Mouse (Mus musculus): ENCODE data around the gene Vkorc1l1. TPM values are rescaled to one million over a fixed set of nuclear protein-coding genes. Genes with fewer than 3 reads are reported as not detected.
A peak's percentile ranks its signal among the peaks of the same experiment; 100 is the strongest.
"Not testable (repeated sequence)": the region's sequence is repeated elsewhere in the genome, so short reads cannot be mapped to it uniquely, and the experiment has no call there.

The Vkorc1l1 gene
- total RNA-seq, 1 experiment = 48.1 TPM

- Histone ChIP-seq H3K36me3 (ENCODE audit: control insufficient read depth, insufficient read depth, low read length, poor library complexity, severe bottlenecking) (no peaks in the 10 kb centered on the region; the same call in 1 of the 2 replicates), H3K4me1 (ENCODE audit: control insufficient read depth in 2 of 2, insufficient read depth in 2 of 2, low read length in 2 of 2, poor library complexity in 1 of 2) (0 out of 4 replicates have a peak, but pooled peaks cover 2 to 4% of the 10 kb centered on the region in 2 experiments), H3K9ac (ENCODE audit: insufficient read depth, low read depth, low read length, poor library complexity, severe bottlenecking) (peak within 1 kb of the TSS; percentile 73), H3K9me3 (ENCODE audit: control insufficient read depth, insufficient read depth, low read depth, low read length) (no peaks in the 10 kb centered on the region), H3K4me3 (ENCODE audit: insufficient read depth in 1 of 2, low read depth in 1 of 2, low read length in 2 of 2, poor library complexity in 1 of 2, severe bottlenecking in 1 of 2) (peak within 1 kb of the TSS; percentile 82 to 93), H3K27ac (ENCODE audit: insufficient read depth, low read depth, low read length, poor library complexity, severe bottlenecking) (peak within 1 kb of the TSS; percentile 38)
- peak; percentile 76 for DNase-seq (ENCODE audit: low read depth, low spot score)
- in situ Hi-C loops (cut with MboI; ENCODE audit: low sequenced_read_pairs in 2 of 2, unreplicated experiment in 2 of 2) = no loop called here
- TF ChIP-seq MAFK (IDR thresholded peaks at IDR 0.05; ENCODE audit: insufficient read depth, low read depth, low read length) (no peak), CHD2 (IDR thresholded peaks at IDR 0.05; ENCODE audit: low read depth, low read length) (no peak), ZC3H11A (IDR thresholded peaks at IDR 0.05; ENCODE audit: borderline replicate concordance, low read depth, low read length) (no peak), HCFC1 (IDR thresholded peaks at IDR 0.05; ENCODE audit: borderline replicate concordance, insufficient read depth, low read length) (no peak)
Measured at GRCm38 (mm10) chr5:129908242-129908965, 33.4 kb upstream of the Vkorc1l1 start, which contains the start of gene Nupr1l. TSS of gene Nupr1l (plus strand) at chr5:129908540.

DNA sequence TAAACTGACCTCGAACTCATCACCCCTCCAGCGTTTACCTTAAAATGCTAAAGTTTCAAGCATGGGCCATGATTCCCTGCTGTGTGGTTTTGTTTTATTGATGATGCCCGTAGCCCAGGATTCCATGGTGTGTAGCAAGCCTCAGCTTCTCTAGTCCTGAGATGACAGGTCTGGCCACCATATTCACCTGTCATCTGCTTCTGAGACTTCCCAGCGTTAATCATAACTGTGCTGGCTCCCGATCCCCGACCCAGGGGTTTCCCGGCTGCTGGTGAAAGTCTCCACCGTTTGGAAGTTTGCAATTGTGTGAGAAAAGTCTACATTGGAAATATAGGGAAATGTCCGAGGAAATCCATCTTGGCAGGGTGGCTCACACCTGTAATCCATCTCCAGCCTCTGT lies 32.6 kb upstream of the Vkorc1l1 start:
- H3K36me3 ChIP-seq (ENCODE audit: control insufficient read depth, insufficient read depth, low read length, poor library complexity, severe bottlenecking) = no peaks in the 10 kb centered on the region
- peak overlapping the region; percentile 82 to 93 for H3K4me3 ChIP-seq (ENCODE audit: insufficient read depth in 1 of 2, low read depth in 1 of 2, low read length in 2 of 2, poor library complexity in 1 of 2, severe bottlenecking in 1 of 2)
- 0 out of 4 replicates have a peak, but pooled peaks cover 2 to 4% of the 10 kb centered on the region in 2 experiments for H3K4me1 ChIP-seq (ENCODE audit: control insufficient read depth in 2 of 2, insufficient read depth in 2 of 2, low read length in 2 of 2, poor library complexity in 1 of 2)
- in situ Hi-C loops (cut with MboI; ENCODE audit: low sequenced_read_pairs in 2 of 2, unreplicated experiment in 2 of 2) = no loop called here
- no peaks in the 10 kb centered on the region for H3K9me3 ChIP-seq (ENCODE audit: control insufficient read depth, insufficient read depth, low read depth, low read length)
- TF ChIP-seq ZNF384 (IDR thresholded peaks at IDR 0.05; ENCODE audit: low read depth, low read length) (no peak), MAFK (IDR thresholded peaks at IDR 0.05; ENCODE audit: insufficient read depth, low read depth, low read length) (no peak), ZC3H11A (IDR thresholded peaks at IDR 0.05; ENCODE audit: borderline replicate concordance, low read depth, low read length) (no peak), CHD2 (IDR thresholded peaks at IDR 0.05; ENCODE audit: low read depth, low read length) (no peak), HCFC1 (IDR thresholded peaks at IDR 0.05; ENCODE audit: borderline replicate concordance, insufficient read depth, low read length) (no peak)
- no peak overlapping the region; the same call in 1 of the 2 replicates for H3K27ac ChIP-seq (ENCODE audit: insufficient read depth, low read depth, low read length, poor library complexity, severe bottlenecking)
- DNase-seq (ENCODE audit: low read depth, low spot score) = no peak
- peak overlapping the region; percentile 73; the same call in 1 of the 2 replicates for H3K9ac ChIP-seq (ENCODE audit: insufficient read depth, low read depth, low read length, poor library complexity, severe bottlenecking)

DNA sequence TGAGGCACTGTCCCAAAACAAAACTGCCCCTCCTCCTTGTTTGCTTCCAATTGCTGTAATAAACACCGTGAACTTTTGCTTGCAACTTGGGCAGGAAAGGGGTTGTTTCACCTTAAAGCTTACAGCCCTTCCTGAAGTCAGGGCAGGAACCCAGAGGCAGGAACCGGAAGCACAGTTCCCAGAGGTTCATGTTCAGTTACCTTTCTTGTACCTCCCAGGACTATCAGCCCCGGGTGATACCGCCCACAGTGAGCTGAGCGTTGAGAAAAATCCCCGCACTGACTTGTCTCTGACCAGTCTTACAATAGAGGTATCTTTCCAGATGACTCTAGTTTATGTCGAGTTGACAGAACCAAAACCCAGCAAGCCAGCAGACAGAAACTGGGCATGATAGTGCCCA lies 32.2 kb upstream of the Vkorc1l1 start:
- peak; percentile 26 for DNase-seq (ENCODE audit: low read depth, low spot score)
- H3K9ac ChIP-seq (ENCODE audit: insufficient read depth, low read depth, low read length, poor library complexity, severe bottlenecking) = no peak overlapping the region; the same call in 1 of the 2 replicates
- no peaks in the 10 kb centered on the region for H3K36me3 ChIP-seq (ENCODE audit: control insufficient read depth, insufficient read depth, low read length, poor library complexity, severe bottlenecking)
- peak overlapping the region; percentile 82 to 93; a peak in 2 of 4 replicates for H3K4me3 ChIP-seq (ENCODE audit: insufficient read depth in 1 of 2, low read depth in 1 of 2, low read length in 2 of 2, poor library complexity in 1 of 2, severe bottlenecking in 1 of 2)
- TF ChIP-seq HCFC1 (IDR thresholded peaks at IDR 0.05; ENCODE audit: borderline replicate concordance, insufficient read depth, low read length) (no peak), MAFK (IDR thresholded peaks at IDR 0.05; ENCODE audit: insufficient read depth, low read depth, low read length) (no peak), ZNF384 (IDR thresholded peaks at IDR 0.05; ENCODE audit: low read depth, low read length) (no peak), ZC3H11A (IDR thresholded peaks at IDR 0.05; ENCODE audit: borderline replicate concordance, low read depth, low read length) (no peak), CHD2 (IDR thresholded peaks at IDR 0.05; ENCODE audit: low read depth, low read length) (no peak)
- H3K9me3 ChIP-seq (ENCODE audit: control insufficient read depth, insufficient read depth, low read depth, low read length) = no peaks in the 10 kb centered on the region
- in situ Hi-C loops (cut with MboI; ENCODE audit: low sequenced_read_pairs in 2 of 2, unreplicated experiment in 2 of 2) = no loop called here
- H3K4me1 ChIP-seq (ENCODE audit: control insufficient read depth in 2 of 2, insufficient read depth in 2 of 2, low read length in 2 of 2, poor library complexity in 1 of 2) = peaks cover 4% of the 10 kb centered on the region in 2 experiments; a peak in 1 of 4 replicates
- H3K27ac ChIP-seq (ENCODE audit: insufficient read depth, low read depth, low read length, poor library complexity, severe bottlenecking) = no peak overlapping the region; the same call in 1 of the 2 replicates

GRCm38 (mm10) chr5:129914024-129914423 lies 27.7 kb upstream of the Vkorc1l1 start:
- H3K27ac ChIP-seq (ENCODE audit: insufficient read depth, low read depth, low read length, poor library complexity, severe bottlenecking) = no peak overlapping the region; the same call in 1 of the 2 replicates
- H3K9me3 ChIP-seq (ENCODE audit: control insufficient read depth, insufficient read depth, low read depth, low read length) = no peaks in the 10 kb centered on the region
- H3K9ac ChIP-seq (ENCODE audit: insufficient read depth, low read depth, low read length, poor library complexity, severe bottlenecking) = peak overlapping the region; percentile 51; the same call in 1 of the 2 replicates
- H3K4me1 ChIP-seq (ENCODE audit: control insufficient read depth in 2 of 2, insufficient read depth in 2 of 2, low read length in 2 of 2, poor library complexity in 1 of 2) = peaks cover 4 to 8% of the 10 kb centered on the region in 2 experiments; a peak in 3 of 4 replicates
- H3K4me3 ChIP-seq (ENCODE audit: insufficient read depth in 1 of 2, low read depth in 1 of 2, low read length in 2 of 2, poor library complexity in 1 of 2, severe bottlenecking in 1 of 2) = no peak overlapping the region
- H3K36me3 ChIP-seq (ENCODE audit: control insufficient read depth, insufficient read depth, low read length, poor library complexity, severe bottlenecking) = no peaks in the 10 kb centered on the region
- TF ChIP-seq ZC3H11A (IDR thresholded peaks at IDR 0.05; ENCODE audit: borderline replicate concordance, low read depth, low read length) (0 out of 2 replicates have a peak, but pooled peaks have one; percentile 34), MAFK (IDR thresholded peaks at IDR 0.05; ENCODE audit: insufficient read depth, low read depth, low read length) (no peak)
- DNase-seq (ENCODE audit: low read depth, low spot score) = no peak
- in situ Hi-C loops (cut with MboI; ENCODE audit: low sequenced_read_pairs in 2 of 2, unreplicated experiment in 2 of 2) = no loop called here

DNA sequence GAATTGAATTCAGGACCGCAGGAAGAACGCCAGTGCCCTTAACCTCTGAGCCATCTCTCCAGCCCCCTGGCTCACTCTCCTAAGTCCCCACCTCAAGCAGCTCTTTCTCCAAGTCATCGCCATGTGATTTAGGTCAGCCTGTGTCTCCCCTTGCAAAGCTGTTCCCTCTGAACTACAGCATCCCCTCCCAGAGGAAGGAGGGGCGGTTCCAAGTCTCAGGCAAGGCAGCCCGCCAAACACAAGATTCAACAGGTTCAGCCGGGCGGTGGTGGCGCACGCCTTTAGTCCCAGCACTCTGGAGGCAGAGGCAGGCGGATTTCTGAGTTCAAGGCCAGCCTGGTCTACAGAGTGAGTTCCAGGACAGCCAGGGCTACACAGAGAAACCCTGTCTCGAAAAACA lies 26.3 kb upstream of the Vkorc1l1 start:
- H3K36me3 ChIP-seq (ENCODE audit: control insufficient read depth, insufficient read depth, low read length, poor library complexity, severe bottlenecking); DNase-seq (ENCODE audit: low read depth, low spot score); H3K4me1 ChIP-seq (ENCODE audit: control insufficient read depth in 2 of 2, insufficient read depth in 2 of 2, low read length in 2 of 2, poor library complexity in 1 of 2); in situ Hi-C loops (cut with MboI; ENCODE audit: low sequenced_read_pairs in 2 of 2, unreplicated experiment in 2 of 2); H3K9me3 ChIP-seq (ENCODE audit: control insufficient read depth, insufficient read depth, low read depth, low read length): not testable (repeated sequence)
- H3K9ac ChIP-seq (ENCODE audit: insufficient read depth, low read depth, low read length, poor library complexity, severe bottlenecking) = peak overlapping the region; percentile 51
- peak overlapping the region in 1 of 2 experiments; percentile 33; a peak in 2 of 4 replicates for H3K4me3 ChIP-seq (ENCODE audit: insufficient read depth in 1 of 2, low read depth in 1 of 2, low read length in 2 of 2, poor library complexity in 1 of 2, severe bottlenecking in 1 of 2)
- H3K27ac ChIP-seq (ENCODE audit: insufficient read depth, low read depth, low read length, poor library complexity, severe bottlenecking) = peak overlapping the region; percentile 97

Measured in ES-E14 (cell line).